Mouse (Mus musculus) intestine, embryonic 15.5 days (tissue): Measurements from ENCODE around the gene Mycl. TPM values are rescaled to one million over a fixed set of nuclear protein-coding genes. Genes with fewer than 3 reads are reported as not detected.

Source experiments
- ATAC-seq: fragments of 200-750 bp; cut with Nextera tagmentation; 2 replicates; pipeline ENCODE4 v1.8.0; 2017; ENCODE audit warnings: moderate TSS enrichment, moderate library complexity
- H3K27ac ChIP-seq: fragments of 300-500 bp; sonication (generic); 2 replicates; pipeline ENCODE4 v1.5.1; 2015; ENCODE audit warnings: mild to moderate bottlenecking, inconsistent platforms
- H3K27me3 ChIP-seq: fragments of 300-500 bp; sonication (generic); replicated peaks from 2 replicates; pipeline ENCODE4 v1.6.1; 2015; ENCODE audit warnings: inconsistent platforms
- H3K36me3 ChIP-seq: fragments of 300-500 bp; sonication (generic); 2 replicates; pipeline ENCODE4 v1.6.1; 2015; ENCODE audit warnings: inconsistent platforms
- H3K4me1 ChIP-seq: fragments of 300-500 bp; sonication (generic); replicated peaks from 2 replicates; pipeline ENCODE4 v1.6.1; 2015; ENCODE audit warnings: inconsistent platforms
- H3K4me2 ChIP-seq: fragments of 300-500 bp; sonication (generic); replicated peaks from 2 replicates; pipeline ENCODE4 v1.6.1; 2015; ENCODE audit warnings: mild to moderate bottlenecking, inconsistent platforms
- H3K4me3 ChIP-seq: fragments of 300-500 bp; sonication (generic); replicated peaks from 2 replicates; pipeline ENCODE4 v1.5.1; 2015; ENCODE audit warnings: inconsistent platforms
- H3K9ac ChIP-seq: fragments of 300-500 bp; sonication (generic); 2 replicates; pipeline ENCODE4 v1.6.1; 2015; ENCODE audit warnings: inconsistent platforms
- H3K9me3 ChIP-seq: fragments of 300-500 bp; sonication (generic); 2 replicates; pipeline ENCODE4 v1.6.1; 2016; ENCODE audit warnings: inconsistent platforms
- WGBS: fragments of 180-500 bp; shearing (Covaris S2); methylation state at CpG from one replicate; pipeline ENCODE4 v1.1.7; 2015; 5-methylcytosine and 5-hydroxymethylcytosine counted together
- polyA plus RNA-seq: library from polyadenylated mRNA; unstranded; fragments of >200 nt; fragmentation: Nextera tagmentation; extraction: Ambion mirVana; gene quantifications from 2 replicates; pipeline ENCODE4 v1.2.1, GENCODE M21; 2015

The Mycl gene
- polyA plus RNA-seq, 1 experiment from 2014 or later, result 9.2 TPM

DNA sequence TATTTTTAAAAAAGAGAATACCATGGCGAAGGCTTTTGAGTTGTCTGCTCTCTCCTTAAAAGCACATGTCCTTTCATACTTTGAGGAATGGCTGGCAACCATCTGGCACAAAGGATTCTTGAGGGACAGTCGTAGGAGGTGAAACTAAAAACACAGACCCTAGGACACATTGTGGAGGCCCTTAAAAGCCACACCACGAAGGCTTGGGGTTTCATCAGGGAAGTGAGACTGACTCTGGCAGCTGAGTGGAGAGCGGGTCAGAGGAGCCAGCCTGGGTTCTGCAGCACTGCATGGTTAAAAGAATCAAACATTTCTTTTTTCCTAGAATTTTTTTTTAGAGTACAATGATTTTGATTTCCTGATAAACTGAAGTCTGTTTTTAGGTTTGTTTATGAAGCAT, 31.1 kb downstream of the Mycl start:
- Histone ChIP-seq H3K9ac (no peak overlapping the region), H3K9me3 (no peaks in the 10 kb centered on the region), H3K27ac (no peak overlapping the region), H3K36me3 (peaks cover 4% of the 10 kb centered on the region; the same call in 1 of the 2 replicates), H3K4me1 (no peaks in the 10 kb centered on the region), H3K27me3 (no peaks in the 10 kb centered on the region), H3K4me3 (no peak overlapping the region), H3K4me2 (no peak overlapping the region)
- no peak for ATAC-seq
- 81% methylated on average over 4 of the region's 4 CpGs for WGBS

DNA sequence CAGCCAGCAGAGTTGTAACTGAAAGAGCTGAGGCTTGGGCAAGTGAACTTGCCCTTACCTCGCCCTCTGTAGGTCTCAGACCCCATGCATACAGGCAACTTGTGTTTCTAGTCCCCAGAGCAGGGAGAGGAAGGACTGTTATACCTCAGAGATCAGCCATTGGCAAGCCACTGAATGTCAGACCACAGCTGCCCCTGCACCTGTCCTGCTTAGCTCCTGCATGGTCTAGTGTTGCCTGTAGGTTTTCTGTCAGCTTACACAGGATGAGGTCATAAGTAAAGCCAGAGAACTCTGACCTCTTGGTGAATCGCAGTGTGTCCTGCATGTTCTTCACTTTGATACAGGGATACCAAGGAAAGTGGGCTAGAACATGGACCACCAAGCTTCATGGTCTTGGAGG, 39.4 kb downstream of the Mycl start:
- Histone ChIP-seq H3K4me2 (no peak overlapping the region), H3K4me1 (peaks cover 4% of the 10 kb centered on the region; the same call in 1 of the 2 replicates), H3K27ac (no peak overlapping the region), H3K9me3 (no peaks in the 10 kb centered on the region), H3K9ac (no peak overlapping the region), H3K4me3 (no peak overlapping the region), H3K36me3 (peaks cover 10% of the 10 kb centered on the region), H3K27me3 (no peaks in the 10 kb centered on the region)
- no peak for ATAC-seq
- 96% methylated on average over 2 of the region's 2 CpGs for WGBS

DNA sequence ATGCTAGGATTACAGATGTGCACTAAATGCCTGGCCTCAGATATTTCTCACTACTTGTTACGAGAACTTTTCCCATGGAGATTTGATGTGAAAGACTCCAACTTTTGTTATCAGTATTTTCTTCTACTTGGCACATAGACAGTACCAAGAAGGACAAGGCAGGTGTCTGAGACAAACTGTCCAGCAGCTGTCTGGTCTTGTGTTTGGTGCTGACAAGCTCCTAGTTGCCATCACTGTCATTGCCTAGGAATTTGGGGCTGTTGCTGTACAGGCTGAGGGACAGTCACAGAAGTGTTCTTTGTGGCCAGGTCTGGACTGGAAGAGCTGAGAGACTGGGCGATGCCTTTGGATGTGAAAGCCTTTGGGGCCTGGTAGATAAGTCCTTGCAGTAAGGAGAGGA, 40.2 kb downstream of the Mycl start:
- H3K9ac ChIP-seq, result no peak overlapping the region
- ATAC-seq, result no peak
- WGBS, result 91% methylated on average over 2 of the region's 2 CpGs
- H3K36me3 ChIP-seq, result peaks cover 10% of the 10 kb centered on the region
- H3K4me1 ChIP-seq, result peaks cover 4% of the 10 kb centered on the region; the same call in 1 of the 2 replicates
- no peaks in the 10 kb centered on the region for H3K9me3 ChIP-seq
- no peak overlapping the region for H3K4me3 ChIP-seq
- H3K4me2 ChIP-seq, result no peak overlapping the region
- H3K27me3 ChIP-seq, result no peaks in the 10 kb centered on the region
- H3K27ac ChIP-seq, result no peak overlapping the region

DNA sequence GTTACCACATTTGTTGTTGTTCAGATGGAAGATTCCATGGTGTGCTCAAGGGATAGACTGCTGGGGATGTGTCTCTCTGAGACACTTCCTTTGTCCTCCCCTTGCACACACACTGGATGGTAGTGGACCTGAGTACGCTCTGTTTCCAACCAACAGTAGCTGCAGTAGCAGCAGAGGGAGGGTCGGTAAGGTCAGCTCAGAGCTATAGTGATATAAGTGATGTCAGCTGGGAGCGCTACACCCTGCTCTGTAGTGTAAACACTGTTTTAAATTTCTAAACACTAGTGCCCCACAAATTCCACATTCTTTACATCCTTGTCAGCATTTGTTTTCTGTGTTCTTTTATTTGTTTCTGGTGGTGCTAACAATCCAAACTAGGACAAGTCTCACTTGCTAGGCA, 41.3 kb downstream of the Mycl start:
- Histone ChIP-seq H3K4me3 (no peak overlapping the region), H3K4me2 (no peak overlapping the region), H3K36me3 (peaks cover 7% of the 10 kb centered on the region), H3K9me3 (no peaks in the 10 kb centered on the region), H3K27ac (no peak overlapping the region), H3K27me3 (no peaks in the 10 kb centered on the region), H3K4me1 (peaks cover 4% of the 10 kb centered on the region; the same call in 1 of the 2 replicates), H3K9ac (no peak overlapping the region)
- 38% methylated on average over 3 of the region's 3 CpGs for WGBS
- ATAC-seq, result peak; percentile 23

DNA sequence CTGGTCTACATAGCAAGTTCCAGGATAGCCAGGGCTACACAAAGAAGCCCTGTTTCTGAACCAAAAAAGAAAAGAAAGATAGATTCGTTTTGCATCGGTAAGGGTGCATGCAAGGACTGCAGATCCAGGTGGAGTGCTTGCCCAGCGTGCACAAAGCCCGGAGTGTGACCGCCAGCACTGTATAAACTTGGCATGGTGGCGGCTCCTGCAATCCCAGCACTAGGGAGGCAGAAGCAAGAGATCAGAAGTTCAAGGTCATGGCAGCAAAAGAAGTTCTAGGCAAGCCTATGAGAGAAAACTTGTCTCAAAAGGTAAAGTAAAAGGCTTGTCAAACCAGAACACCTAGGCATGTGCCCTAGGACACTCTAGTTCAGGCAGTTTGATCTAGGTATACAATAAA, 45.7 kb downstream of the Mycl start:
- Histone ChIP-seq H3K9ac (no peak overlapping the region), H3K27me3 (no peaks in the 10 kb centered on the region), H3K4me3 (no peak overlapping the region), H3K9me3 (no peaks in the 10 kb centered on the region), H3K36me3 (0 out of 2 replicates have a peak, but pooled peaks cover 11% of the 10 kb centered on the region), H3K27ac (no peak overlapping the region), H3K4me1 (peaks cover 4% of the 10 kb centered on the region; the same call in 1 of the 2 replicates), H3K4me2 (no peak overlapping the region)
- WGBS, result 83% methylated on average over 6 of the region's 6 CpGs
- ATAC-seq, result no peak

DNA sequence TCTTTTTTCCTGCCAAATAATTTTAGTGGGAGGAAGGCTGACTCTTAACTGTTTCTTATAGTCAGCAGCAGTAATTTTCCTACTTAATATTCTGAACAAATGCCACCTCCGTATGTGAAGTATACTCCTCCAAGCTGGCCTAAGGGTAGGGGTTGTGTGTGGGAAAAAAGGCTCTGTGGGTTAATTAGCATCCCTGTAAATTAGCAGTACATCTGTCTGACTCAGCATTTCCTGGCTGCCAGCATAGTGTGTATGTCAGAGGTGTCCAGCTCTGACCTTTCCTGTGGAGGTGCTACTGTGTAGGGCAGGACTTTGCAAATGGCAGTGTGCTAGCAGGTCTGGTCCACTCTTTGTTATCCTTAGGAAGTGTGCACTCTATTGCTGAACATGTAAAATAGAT, 48.4 kb downstream of the Mycl start:
- Histone ChIP-seq H3K27me3 (no peaks in the 10 kb centered on the region), H3K9me3 (no peaks in the 10 kb centered on the region), H3K36me3 (peaks cover 23% of the 10 kb centered on the region), H3K4me3 (no peak overlapping the region), H3K4me2 (no peak overlapping the region), H3K4me1 (0 out of 2 replicates have a peak, but pooled peaks cover 4% of the 10 kb centered on the region), H3K9ac (no peak overlapping the region), H3K27ac (no peak overlapping the region)
- WGBS, result 88% methylated on average over 1 of the region's 1 CpGs
- no peak for ATAC-seq

DNA sequence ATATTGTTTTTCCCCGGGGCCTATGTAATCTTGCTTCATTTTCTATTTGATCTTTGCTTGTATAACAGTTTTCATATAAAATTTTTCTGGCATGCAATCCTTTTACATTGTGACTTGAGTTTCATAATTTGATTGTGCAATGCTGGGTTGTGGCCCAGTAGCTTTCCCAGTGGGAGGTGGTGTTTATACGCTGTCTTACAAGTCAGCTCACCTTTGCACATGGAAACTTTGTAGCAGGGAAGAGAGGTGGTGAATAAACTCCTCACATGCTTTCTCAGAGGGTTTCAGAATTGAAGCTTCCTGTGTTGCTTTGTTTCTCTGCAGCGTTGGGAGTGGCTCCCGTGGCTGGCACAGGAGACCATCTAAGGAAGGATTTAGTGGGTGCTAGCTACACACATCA, 49.4 kb downstream of the Mycl start:
- peaks cover 4% of the 10 kb centered on the region; the same call in 1 of the 2 replicates for H3K4me1 ChIP-seq
- no peak overlapping the region for H3K27ac ChIP-seq

DNA sequence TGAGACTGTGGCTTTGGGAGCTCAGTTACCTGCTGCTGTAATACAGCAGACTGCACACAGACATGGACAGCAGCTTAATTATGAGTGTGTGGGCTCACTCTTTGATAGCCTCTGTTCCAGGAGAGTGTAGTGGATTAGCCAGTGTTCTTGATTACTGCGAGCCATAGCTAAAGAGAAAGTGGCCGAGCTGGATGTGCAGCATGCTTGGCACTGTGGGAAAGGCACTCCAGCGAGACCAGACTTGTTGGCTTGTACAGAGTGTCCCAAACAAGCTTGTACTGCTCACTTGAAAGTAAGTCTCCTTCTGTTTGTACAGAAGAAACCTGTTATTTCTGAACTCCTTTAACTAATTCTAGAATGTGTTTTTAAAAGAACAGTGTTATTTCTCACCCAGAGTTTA, 50.8 kb downstream of the Mycl start:
- Histone ChIP-seq H3K4me2 (no peak overlapping the region), H3K4me1 (peaks cover 18% of the 10 kb centered on the region), H3K4me3 (no peak overlapping the region), H3K9me3 (no peaks in the 10 kb centered on the region), H3K9ac (no peak overlapping the region), H3K27me3 (no peaks in the 10 kb centered on the region), H3K36me3 (peaks cover 17% of the 10 kb centered on the region), H3K27ac (no peak overlapping the region)
- WGBS, result 80% methylated on average over 3 of the region's 3 CpGs
- ATAC-seq, result no peak

More for the DNA sequence above, 49.4 kb downstream of the Mycl start:
- ATAC-seq, result no peak
- peaks cover 20% of the 10 kb centered on the region for H3K36me3 ChIP-seq
- 88% methylated on average over 4 of the region's 4 CpGs for WGBS
- H3K9ac ChIP-seq, result no peak overlapping the region
- no peak overlapping the region for H3K4me2 ChIP-seq
- H3K4me3 ChIP-seq, result no peak overlapping the region
- H3K27me3 ChIP-seq, result no peaks in the 10 kb centered on the region
- no peaks in the 10 kb centered on the region for H3K9me3 ChIP-seq

DNA sequence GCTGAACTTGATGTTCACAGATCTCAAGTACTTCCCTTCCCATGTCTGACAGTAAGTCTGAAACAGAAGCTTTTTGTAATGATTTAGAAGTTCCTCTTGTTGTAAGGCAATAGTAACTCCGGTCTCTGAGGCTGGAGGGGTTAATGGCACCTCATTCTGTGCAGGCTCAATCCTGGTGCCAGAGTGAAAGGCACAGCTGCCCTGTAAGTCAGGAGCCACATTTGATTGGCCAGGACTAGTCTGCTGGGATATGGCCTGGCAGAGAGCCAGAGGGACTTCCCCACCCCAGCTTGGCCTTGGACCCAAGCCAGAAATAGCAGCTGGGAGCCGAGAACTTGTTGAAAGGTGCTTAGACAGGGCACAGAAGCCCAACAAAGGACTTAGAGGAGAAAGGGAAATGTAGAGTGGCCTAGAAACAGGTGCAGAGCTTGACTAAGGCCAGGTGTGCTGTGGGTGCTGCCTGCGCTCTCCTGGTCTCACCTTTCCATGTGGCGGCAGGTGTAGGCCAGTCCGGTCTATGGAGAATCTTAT, 55.3 kb downstream of the Mycl start:
- Histone ChIP-seq H3K4me3 (no peak overlapping the region), H3K9me3 (no peaks in the 10 kb centered on the region), H3K9ac (no peak overlapping the region), H3K27ac (peak overlapping the region; percentile 70), H3K27me3 (no peaks in the 10 kb centered on the region), H3K4me2 (0 out of 2 replicates have a peak overlapping the region, but pooled peaks have one; percentile 14), H3K36me3 (peaks cover 24% of the 10 kb centered on the region), H3K4me1 (peaks cover 21% of the 10 kb centered on the region)
- peak; percentile 96 for ATAC-seq
- 37% methylated on average over 5 of the region's 5 CpGs for WGBS

Other genes starting within 250 kb of the Mycl start
- 69.5 and 70.7 TPM in 2 replicates for gene Ppt1, start 159.4 kb upstream of the Mycl start, polyA plus RNA-seq
- 82.4 and 84.9 TPM in 2 replicates for gene Cap1, start 109.6 kb upstream of the Mycl start, polyA plus RNA-seq
- gene Mfsd2a, start 34.5 kb upstream of the Mycl start, polyA plus RNA-seq, result 2.1 and 2.3 TPM in 2 replicates
- gene Trit1, start 20.9 kb downstream of the Mycl start, polyA plus RNA-seq, result 15.6 and 16.7 TPM in 2 replicates
- 0.27 and 0.44 TPM in 2 replicates for gene Bmp8b, start 109.5 kb downstream of the Mycl start, polyA plus RNA-seq
- 0.11 TPM in 1 of 2 replicates, not detected in the other for gene Oxct2b, start 120.6 kb downstream of the Mycl start, polyA plus RNA-seq
- 86.6 and 93.3 TPM in 2 replicates for gene Ppie, start 144.3 kb downstream of the Mycl start, polyA plus RNA-seq
- gene Hpcal4, start 187.6 kb downstream of the Mycl start, polyA plus RNA-seq, result 3.9 and 4.5 TPM in 2 replicates
- gene Nt5c1a, start 205.9 kb downstream of the Mycl start, polyA plus RNA-seq, result not detected in 2 replicates
- gene Heyl, start 237.9 kb downstream of the Mycl start, polyA plus RNA-seq, result 13.7 and 13.9 TPM in 2 replicates